Comparison of ENCODE assay signal across 9 mouse cellular contexts in the genomic region with DNA sequence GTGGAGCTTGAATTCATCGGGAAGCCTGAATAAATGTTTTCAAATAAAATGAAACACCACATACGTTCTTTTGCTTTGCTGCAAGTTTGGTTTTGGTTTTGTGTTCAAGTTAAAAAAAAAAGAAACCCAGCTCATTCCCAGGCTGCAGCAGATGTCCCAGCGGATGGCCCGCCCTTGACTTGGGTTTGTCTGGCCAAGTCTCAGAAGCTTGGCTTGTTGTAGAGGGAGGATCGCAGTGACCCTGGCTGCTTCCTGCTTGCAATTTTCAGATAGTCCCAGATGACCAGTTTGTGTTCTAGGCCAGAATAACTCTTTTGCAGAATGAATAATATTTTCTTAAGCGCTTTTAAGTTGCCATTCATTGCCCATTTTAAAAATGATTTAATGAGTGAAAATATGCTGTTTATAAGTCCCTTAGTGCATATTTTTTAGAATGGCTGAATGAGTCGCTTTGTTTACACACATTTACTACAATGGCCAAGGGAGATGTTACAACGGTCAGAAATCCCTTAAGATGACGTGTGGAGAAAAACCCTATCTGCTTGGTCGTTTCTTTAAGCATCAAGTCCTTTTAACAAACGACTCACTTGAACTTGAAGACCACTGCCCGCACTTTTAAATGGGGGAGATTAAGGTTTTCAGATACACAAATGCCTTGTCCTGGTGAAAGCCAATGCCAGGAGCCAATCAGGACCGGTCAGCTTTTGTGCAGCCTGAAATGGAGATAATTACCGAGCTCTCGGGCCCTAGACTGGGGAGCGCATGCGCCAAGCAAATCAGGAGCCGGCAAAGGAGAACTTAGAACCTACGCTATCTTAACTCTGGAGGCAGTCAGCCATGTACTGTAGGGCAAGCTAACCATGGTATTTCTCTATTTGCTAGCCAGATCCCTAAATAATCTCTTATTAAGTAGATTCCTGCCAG.
A peak's percentile ranks its signal among the peaks of the same experiment; 100 is the strongest.
DNase-seq lines count a peak whose midpoint lies in the region; ATAC-seq and TF ChIP-seq lines count a peak whose summit lies in the region.
"Had no signal": no experiment of that assay in that cellular context is flagged by ENCODE, and none has a peak within 500 bp of the region (broad histone marks: within the 10 kb centered on the region; RNA-seq: fewer than 3 reads in every experiment).

No protein-coding gene starts in this region.

- 81% methylated on average over 19 of the region's 19 CpGs for WGBS in liver, postnatal 0 days (ENCODE audit: insufficient replicate concordance)
- WGBS in liver, embryonic 12.5 days (ENCODE audit: insufficient replicate concordance) = 75% methylated on average over 19 of the region's 19 CpGs
- WGBS in forebrain, embryonic 16.5 days = 47% methylated on average over 19 of the region's 19 CpGs

- H3K9ac ChIP-seq in liver, postnatal 0 days (replicated peaks) = no peak overlapping the region
- H3K9ac ChIP-seq in liver, embryonic 12.5 days = no peak overlapping the region
- H3K9ac ChIP-seq in forebrain, embryonic 16.5 days (replicated peaks; ENCODE audit: low read depth, low read length) = no peak overlapping the region

- no peaks in the 10 kb centered on the region for H3K36me3 ChIP-seq in liver, postnatal 0 days (replicated peaks; ENCODE audit: insufficient read depth, low read length)
- no peaks in the 10 kb centered on the region for H3K36me3 ChIP-seq in liver, embryonic 12.5 days
- no peaks in the 10 kb centered on the region for H3K36me3 ChIP-seq in forebrain, embryonic 16.5 days (ENCODE audit: control insufficient read depth, insufficient read depth)

- H3K4me1 ChIP-seq in liver, postnatal 0 days (ENCODE audit: insufficient read depth) = no peaks in the 10 kb centered on the region
- H3K4me1 ChIP-seq in liver, embryonic 12.5 days = no peaks in the 10 kb centered on the region
- no peaks in the 10 kb centered on the region for H3K4me1 ChIP-seq in forebrain, embryonic 16.5 days (replicated peaks; ENCODE audit: control insufficient read depth, insufficient read depth, low read length)

- H3K27me3 ChIP-seq in liver, postnatal 0 days (ENCODE audit: insufficient read depth, low read length) = no peaks in the 10 kb centered on the region
- H3K27me3 ChIP-seq in liver, embryonic 12.5 days (replicated peaks) = no peaks in the 10 kb centered on the region
- H3K27me3 ChIP-seq in forebrain, embryonic 16.5 days (replicated peaks; ENCODE audit: control insufficient read depth, insufficient read depth, low read length) = no peaks in the 10 kb centered on the region

- no peak for TF ChIP-seq CTCF in liver, postnatal 0 days (IDR thresholded peaks at IDR 0.05; ENCODE audit: low read depth)

- DNase-seq in liver, postnatal 0 days = peak; percentile 16
- DNase-seq in kidney, adult 9 months = peak; percentile 57
- peak; percentile 76 for DNase-seq in ovary, adult 18-20 months (ENCODE audit: low spot score)
- no peak for DNase-seq in right cerebral cortex, postnatal 10 days (ENCODE audit: low spot score in 2 of 2)
- no peak for DNase-seq in liver

- H3K4me3 ChIP-seq in liver, postnatal 0 days (ENCODE audit: low read depth, low read length) = no peak overlapping the region
- no peak overlapping the region for H3K4me3 ChIP-seq in liver, embryonic 12.5 days
- no peak overlapping the region for H3K4me3 ChIP-seq in forebrain, embryonic 16.5 days (replicated peaks; ENCODE audit: low read length)
- H3K4me3 ChIP-seq: erythroblast, embryonic 14.5 days had no signal

- H3K9me3 ChIP-seq in liver, postnatal 0 days (ENCODE audit: low read length) = no peaks in the 10 kb centered on the region
- no peaks in the 10 kb centered on the region for H3K9me3 ChIP-seq in liver, embryonic 12.5 days (replicated peaks)
- H3K9me3 ChIP-seq in forebrain, embryonic 16.5 days (ENCODE audit: control insufficient read depth, low read length) = no peaks in the 10 kb centered on the region

- no peak for ATAC-seq in liver, postnatal 0 days
- no peak for ATAC-seq in liver, embryonic 12.5 days
- peak; percentile 8; the same call in 1 of the 2 replicates for ATAC-seq in forebrain, embryonic 16.5 days
- ATAC-seq in frontal cortex, adult (ENCODE audit: low TSS enrichment) = no peak

- no peak for TF ChIP-seq EP300 in liver, postnatal 0 days (IDR thresholded peaks at IDR 0.05; ENCODE audit: low read depth)

- H3K4me2 ChIP-seq in liver, postnatal 0 days (ENCODE audit: low read depth, low read length) = no peak overlapping the region
- no peak overlapping the region for H3K4me2 ChIP-seq in liver, embryonic 12.5 days
- H3K4me2 ChIP-seq in forebrain, embryonic 16.5 days (ENCODE audit: low read length) = peak overlapping the region; percentile 25

- H3K27ac ChIP-seq in liver, postnatal 0 days (ENCODE audit: low read depth) = no peak overlapping the region
- H3K27ac ChIP-seq in liver, embryonic 12.5 days = no peak overlapping the region
- H3K27ac ChIP-seq in forebrain, embryonic 16.5 days (ENCODE audit: low read length) = no peak overlapping the region

Comparison
In these comparisons a context has a peak if more than half of its experiments do, and no peak if none do; other contexts are left out.
1. DNase-seq: peak in liver, postnatal 0 days (single experiment), kidney, adult 9 months (single experiment) and ovary, adult 18-20 months (single experiment); none in right cerebral cortex, postnatal 10 days (0 of 2) and liver (single experiment).